Mouse (Mus musculus) embryonic facial prominence, embryonic 10.5 days (tissue): ENCODE results near the gene Zswim7. TPM values are rescaled to one million over a fixed set of nuclear protein-coding genes. Genes with fewer than 3 reads are reported as not detected.
"Not testable (repeated sequence)": the region's sequence is repeated elsewhere in the genome, so short reads cannot be mapped to it uniquely, and the experiment has no call there.

ENCODE experiments used
- DNase-seq: peaks from one replicate; pipeline ENCODE4 v3.0.0-alpha.2; 2017; ENCODE audit warnings: low spot score
- H3K27ac ChIP-seq: fragments of 300-500 bp; sonication (generic); replicated peaks from 2 replicates; pipeline ENCODE4 v1.5.1; 2016; ENCODE audit warnings: mild to moderate bottlenecking
- H3K27me3 ChIP-seq: fragments of 300-500 bp; sonication (generic); replicated peaks from 2 replicates; pipeline ENCODE4 v1.6.1; 2016; ENCODE audit warnings: low read depth, mild to moderate bottlenecking; ENCODE audit not compliant: poor library complexity, severe bottlenecking
- H3K36me3 ChIP-seq: fragments of 300-500 bp; sonication (generic); replicated peaks from 2 replicates; pipeline ENCODE4 v1.6.1; 2016; ENCODE audit warnings: mild to moderate bottlenecking, moderate library complexity
- H3K4me1 ChIP-seq: fragments of 300-500 bp; sonication (generic); 2 replicates; pipeline ENCODE4 v1.6.1; 2016
- H3K4me3 ChIP-seq: fragments of 300-500 bp; sonication (generic); 2 replicates; pipeline ENCODE4 v1.5.1; 2016; ENCODE audit warnings: mild to moderate bottlenecking, moderate library complexity
- H3K9me3 ChIP-seq: fragments of 300-500 bp; sonication (generic); 2 replicates; pipeline ENCODE4 v1.6.1; 2016; ENCODE audit warnings: mild to moderate bottlenecking
- whole genome bisulfite sequencing: fragments of 180-500 bp; shearing (Covaris S2); methylation state at CpG from one replicate; pipeline ENCODE4 v1.1.7; 2016; 5-methylcytosine and 5-hydroxymethylcytosine counted together
- polyA plus RNA-seq: library from polyadenylated mRNA; unstranded; fragments of >200 nt; fragmentation: Nextera tagmentation; extraction: Ambion mirVana; gene quantifications from 2 replicates; pipeline ENCODE4 v1.2.1, GENCODE M21; 2016

The Zswim7 gene
- polyA plus RNA-seq = 18.1 and 21.7 TPM in 2 replicates

DNA sequence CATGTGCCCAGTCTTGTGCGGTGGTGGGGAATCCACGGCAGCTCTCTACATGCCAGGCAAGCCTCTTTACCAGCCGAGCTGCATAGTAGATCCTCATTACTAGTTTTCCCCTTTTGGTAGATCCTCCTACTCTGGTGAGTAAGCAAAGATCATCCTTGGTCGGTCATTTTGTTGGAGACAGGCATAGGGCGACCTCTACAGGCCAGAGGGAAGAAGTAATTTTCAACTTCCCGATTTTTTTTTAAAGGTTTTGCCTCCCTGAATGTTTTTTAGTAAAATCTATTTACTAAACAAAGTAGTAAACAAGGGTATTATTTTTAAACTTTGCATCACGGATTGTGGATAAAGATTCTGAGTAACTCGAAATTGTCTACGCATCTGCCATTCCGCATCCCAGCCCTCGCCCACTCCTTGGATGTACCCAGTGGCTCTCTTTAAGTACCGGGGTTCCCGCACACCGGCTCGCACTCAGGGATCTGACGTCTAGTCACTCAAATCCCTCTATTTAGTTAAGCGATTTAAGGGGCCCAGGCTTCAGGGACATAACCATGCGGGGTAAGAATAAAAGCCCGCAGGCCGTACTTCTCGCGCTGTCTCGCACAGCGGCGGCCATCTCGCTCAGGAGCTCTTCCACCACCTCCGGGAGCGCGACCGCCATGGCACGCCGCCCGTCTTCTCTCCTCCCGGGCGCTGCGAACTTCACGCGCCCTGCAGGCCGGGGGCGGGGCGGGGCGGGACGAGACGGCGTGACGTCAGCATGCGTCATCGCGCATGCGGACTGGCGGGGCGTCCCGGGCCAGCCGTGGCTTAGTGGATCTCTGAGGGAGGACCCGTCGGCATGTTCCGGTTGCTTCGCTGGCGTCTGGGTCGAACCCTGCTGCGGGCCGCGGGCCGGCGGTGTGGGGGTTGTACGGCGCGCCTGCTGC lies at the start of gene Zswim7, which contains the start of gene Ttc19:
TSS of gene Zswim7 (minus strand) at position 701 of the 926 bp plus-strand sequence.
TSS of gene Ttc19 (plus strand) at position 799 of the 926 bp plus-strand sequence.
- no peaks in the 10 kb centered on the region for H3K27me3 ChIP-seq
- H3K4me1 ChIP-seq = peaks cover 17% of the 10 kb centered on the region
- H3K4me3 ChIP-seq = peak within 1 kb of the TSS; percentile 90
- under 1% methylated on average over 68 of the region's 68 CpGs for WGBS
- DNase-seq = peak; percentile 96
- peak within 1 kb of the TSS; percentile 89 for H3K27ac ChIP-seq
- H3K9me3 ChIP-seq = no peaks in the 10 kb centered on the region
- H3K36me3 ChIP-seq = peaks cover 33% of the 10 kb centered on the region

DNA sequence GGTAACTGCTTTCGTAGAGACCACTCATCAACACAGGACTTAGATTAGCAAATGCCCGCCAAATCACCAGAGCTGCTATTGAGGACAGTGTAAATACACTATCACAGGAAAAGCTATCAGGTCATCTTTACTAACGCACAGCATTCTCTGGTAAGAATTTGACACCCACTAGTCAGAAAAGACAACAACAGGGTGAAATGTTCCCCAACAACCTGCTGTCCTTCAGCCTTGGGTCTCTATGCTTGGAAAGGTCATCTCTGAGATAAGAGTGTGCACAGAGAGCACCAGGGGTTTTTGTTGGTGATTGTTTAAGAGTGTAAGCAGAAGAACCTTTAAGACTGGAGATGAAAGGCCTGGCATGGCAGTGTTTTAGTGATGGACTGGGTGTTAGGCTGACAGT lies 42.5 kb upstream of the Zswim7 start:
- WGBS = 94% methylated on average over 3 of the region's 3 CpGs
- Histone ChIP-seq H3K9me3 (no peaks in the 10 kb centered on the region), H3K27ac (no peak overlapping the region), H3K36me3 (peaks cover 100% of the 10 kb centered on the region), H3K4me3 (no peak overlapping the region), H3K27me3 (no peaks in the 10 kb centered on the region), H3K4me1 (no peaks in the 10 kb centered on the region)
- no peak for DNase-seq

DNA sequence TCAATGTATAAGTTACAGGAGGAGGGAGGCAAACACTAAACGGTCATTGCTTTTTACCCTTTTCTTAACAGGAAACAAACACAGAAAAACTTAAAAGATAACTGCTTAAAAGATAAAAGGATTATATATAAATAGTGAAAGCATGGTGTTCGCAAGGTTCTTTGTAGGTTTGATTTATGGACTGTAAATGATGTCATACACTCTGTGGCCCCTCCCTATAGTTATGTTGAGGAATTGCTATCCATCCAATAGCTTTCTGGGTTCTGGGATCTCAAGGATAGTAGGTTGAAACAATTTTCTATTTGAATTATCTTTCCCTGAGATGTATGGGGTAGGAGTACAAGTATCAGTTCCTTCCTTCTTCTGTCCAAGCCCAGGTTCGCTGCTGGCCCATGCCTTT lies 38.9 kb upstream of the Zswim7 start:
- no peak overlapping the region for H3K27ac ChIP-seq
- H3K9me3 ChIP-seq = no peaks in the 10 kb centered on the region
- H3K27me3 ChIP-seq = no peaks in the 10 kb centered on the region
- peaks cover 100% of the 10 kb centered on the region for H3K36me3 ChIP-seq
- H3K4me3 ChIP-seq = no peak overlapping the region
- DNase-seq = no peak
- 93% methylated on average over 3 of the region's 3 CpGs for WGBS
- H3K4me1 ChIP-seq = no peaks in the 10 kb centered on the region

DNA sequence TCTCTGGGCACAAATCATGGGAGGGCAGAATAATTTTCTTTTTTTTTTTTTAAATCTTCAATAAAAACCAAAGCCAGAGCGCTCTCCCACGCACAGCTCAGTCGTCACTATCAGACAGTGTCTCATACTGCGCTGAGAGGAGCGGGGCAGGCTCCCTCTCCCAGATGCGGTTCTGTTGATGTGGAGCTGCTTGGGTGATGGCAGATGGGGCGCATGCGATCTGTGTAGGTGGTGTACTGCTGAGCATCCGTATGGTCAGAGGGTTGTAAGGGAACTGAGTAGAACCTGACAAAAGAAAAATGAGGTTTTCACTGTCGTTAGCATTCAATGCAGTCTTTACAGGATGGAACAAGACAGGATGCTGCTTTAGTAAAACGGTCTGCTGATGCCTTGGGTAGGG lies 36.6 kb upstream of the Zswim7 start:
- H3K9me3 ChIP-seq = no peaks in the 10 kb centered on the region
- H3K27me3 ChIP-seq = no peaks in the 10 kb centered on the region
- 90% methylated on average over 11 of the region's 11 CpGs for WGBS
- H3K4me3 ChIP-seq = no peak overlapping the region
- no peaks in the 10 kb centered on the region for H3K4me1 ChIP-seq
- peaks cover 100% of the 10 kb centered on the region for H3K36me3 ChIP-seq
- no peak for DNase-seq
- H3K27ac ChIP-seq = no peak overlapping the region

DNA sequence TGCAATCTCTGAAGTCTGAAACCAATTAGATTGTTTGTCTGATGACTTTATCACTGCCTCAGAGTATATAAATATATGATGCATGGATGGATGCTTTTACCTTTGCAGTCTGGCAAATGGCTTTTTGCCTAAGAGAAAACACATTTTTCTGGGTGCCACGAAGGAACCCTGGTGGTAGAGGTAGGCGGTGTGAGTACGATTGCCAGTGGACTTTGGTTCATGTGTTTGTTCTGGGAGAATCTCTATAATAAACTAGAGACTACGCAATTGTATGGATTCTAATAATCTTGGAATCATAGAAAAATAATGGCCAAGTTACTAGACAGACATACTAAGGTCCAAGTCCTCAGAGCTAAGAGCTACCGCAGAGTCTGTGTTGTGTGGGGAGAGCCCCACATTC lies 33.8 kb upstream of the Zswim7 start:
- Histone ChIP-seq H3K27me3 (no peaks in the 10 kb centered on the region), H3K9me3 (no peaks in the 10 kb centered on the region), H3K4me1 (no peaks in the 10 kb centered on the region), H3K36me3 (peaks cover 96% of the 10 kb centered on the region), H3K27ac (no peak overlapping the region), H3K4me3 (no peak overlapping the region)
- DNase-seq = no peak
- WGBS = 96% methylated on average over 5 of the region's 5 CpGs

DNA sequence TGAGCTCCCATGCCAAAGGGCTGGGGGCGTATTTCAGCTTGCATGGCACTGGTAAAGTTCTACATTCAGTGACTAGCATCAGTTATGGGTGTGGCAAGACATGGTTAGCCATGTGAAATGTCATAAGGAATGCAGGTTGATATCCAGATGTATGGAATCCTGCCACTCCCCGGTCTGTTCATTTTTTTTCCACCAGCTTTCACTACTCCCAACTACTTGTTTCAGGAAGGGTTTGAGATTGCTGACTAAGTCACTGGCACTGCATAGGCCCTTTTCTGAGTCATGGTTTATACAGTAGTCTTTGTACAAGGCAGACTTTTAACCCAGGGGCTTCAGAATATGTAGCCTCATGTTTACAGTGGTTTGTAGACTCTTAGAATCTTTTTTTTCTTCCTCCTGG lies 28.1 kb upstream of the Zswim7 start:
- H3K27ac ChIP-seq = no peak overlapping the region
- no peak for DNase-seq
- H3K4me3 ChIP-seq = no peak overlapping the region
- WGBS = 90% methylated on average over 2 of the region's 2 CpGs
- H3K9me3 ChIP-seq = no peaks in the 10 kb centered on the region
- H3K36me3 ChIP-seq = peaks cover 85% of the 10 kb centered on the region
- no peaks in the 10 kb centered on the region for H3K4me1 ChIP-seq
- H3K27me3 ChIP-seq = no peaks in the 10 kb centered on the region

DNA sequence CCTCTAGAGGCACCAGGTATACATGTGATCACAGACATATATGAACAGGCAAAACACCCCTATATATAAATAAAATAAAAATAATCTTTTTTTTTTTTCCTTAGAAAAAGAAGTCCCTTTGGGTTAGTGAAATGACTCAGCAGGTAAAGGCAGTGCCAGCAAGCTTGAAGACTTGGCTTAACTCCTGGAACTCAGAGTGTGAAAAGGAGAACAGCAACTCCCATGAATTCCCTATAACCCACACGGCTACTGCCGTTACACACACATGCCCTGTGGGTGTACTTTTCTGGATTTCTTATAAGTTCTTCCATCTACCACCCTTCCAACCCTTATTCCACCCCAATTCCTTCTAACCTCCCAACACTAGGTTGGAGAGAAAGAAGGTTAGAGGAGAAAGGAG lies 24.7 kb upstream of the Zswim7 start:
- Histone ChIP-seq H3K9me3 (no peaks in the 10 kb centered on the region), H3K4me1 (no peaks in the 10 kb centered on the region), H3K27ac (no peak overlapping the region), H3K4me3 (no peak overlapping the region), H3K36me3 (peaks cover 53% of the 10 kb centered on the region), H3K27me3 (no peaks in the 10 kb centered on the region)
- WGBS = 100% methylated on average over 2 of the region's 2 CpGs
- DNase-seq = no peak

DNA sequence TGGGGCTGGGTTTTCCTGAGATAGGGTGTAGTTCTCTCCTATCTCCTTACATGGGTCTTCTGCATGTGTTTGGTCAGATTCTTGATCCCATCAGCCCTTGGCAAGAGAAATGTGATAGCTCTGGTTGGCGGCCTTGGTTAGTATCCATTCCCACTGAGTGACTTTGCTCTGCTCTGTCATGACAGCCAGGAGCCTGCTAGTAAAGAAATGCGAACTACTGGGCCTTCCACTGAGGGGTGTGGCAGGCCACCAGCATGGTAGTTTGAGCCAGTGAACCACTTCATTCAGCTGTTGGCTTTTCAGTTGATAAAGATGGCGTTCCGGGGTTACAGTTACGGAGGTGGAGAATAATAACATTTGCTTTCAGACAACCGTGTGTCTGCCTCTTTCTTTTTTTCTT lies 17.7 kb upstream of the Zswim7 start:
- Histone ChIP-seq H3K27me3 (no peaks in the 10 kb centered on the region), H3K27ac (no peak overlapping the region), H3K36me3 (peaks cover 36% of the 10 kb centered on the region), H3K9me3 (no peaks in the 10 kb centered on the region), H3K4me3 (no peak overlapping the region), H3K4me1 (no peaks in the 10 kb centered on the region)
- WGBS = 85% methylated on average over 6 of the region's 6 CpGs
- no peak for DNase-seq

DNA sequence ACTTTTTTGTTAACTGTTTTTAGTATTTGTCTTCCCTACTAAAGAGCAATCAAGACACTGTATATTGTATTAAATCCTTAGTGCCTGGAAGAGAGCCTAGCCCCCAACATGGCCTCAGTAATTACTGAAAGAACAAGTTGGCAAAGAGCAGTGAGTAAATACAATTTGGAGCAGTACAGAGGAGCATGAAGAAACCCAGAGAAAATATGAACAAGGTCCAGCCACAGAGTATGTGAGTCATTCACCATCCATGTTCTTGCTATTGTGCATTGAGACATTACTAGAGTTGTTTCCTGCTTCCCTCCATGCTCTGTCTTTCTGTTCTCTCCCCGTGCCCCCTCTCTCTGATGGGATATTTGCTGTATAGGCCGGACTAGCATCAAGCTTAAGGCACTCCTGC lies 12.9 kb upstream of the Zswim7 start:
- no peaks in the 10 kb centered on the region for H3K27me3 ChIP-seq
- 92% methylated on average over 2 of the region's 2 CpGs for WGBS
- H3K4me3 ChIP-seq = no peak overlapping the region
- no peak overlapping the region for H3K27ac ChIP-seq
- H3K4me1 ChIP-seq = no peaks in the 10 kb centered on the region
- peaks cover 55% of the 10 kb centered on the region for H3K36me3 ChIP-seq
- no peak for DNase-seq
- H3K9me3 ChIP-seq = no peaks in the 10 kb centered on the region

DNA sequence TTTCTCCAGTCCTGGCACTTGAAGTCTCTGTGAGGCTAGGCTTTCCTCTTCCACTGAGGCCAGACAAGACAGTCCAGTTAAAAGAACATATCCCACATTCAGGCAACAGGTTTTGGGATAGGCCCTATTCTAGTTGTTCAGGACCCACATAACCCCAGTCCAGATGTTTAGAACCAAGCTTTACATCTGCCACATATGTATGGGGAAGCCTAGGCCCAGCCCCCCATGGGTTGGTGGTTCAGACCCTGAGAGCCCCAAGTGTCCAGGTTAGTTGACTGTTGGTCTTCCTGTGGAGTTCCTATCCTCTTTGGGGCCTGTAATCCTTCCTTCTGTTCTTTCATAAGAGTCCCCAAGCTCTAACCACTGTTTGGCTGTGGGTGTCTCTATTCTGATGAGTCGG lies 6.5 kb upstream of the Zswim7 start:
- no peak for DNase-seq
- Histone ChIP-seq H3K4me3 (no peak overlapping the region), H3K9me3 (no peaks in the 10 kb centered on the region), H3K27ac (no peak overlapping the region), H3K27me3 (no peaks in the 10 kb centered on the region), H3K36me3 (peaks cover 77% of the 10 kb centered on the region), H3K4me1 (no peaks in the 10 kb centered on the region)
- WGBS = 95% methylated on average over 1 of the region's 1 CpGs

DNA sequence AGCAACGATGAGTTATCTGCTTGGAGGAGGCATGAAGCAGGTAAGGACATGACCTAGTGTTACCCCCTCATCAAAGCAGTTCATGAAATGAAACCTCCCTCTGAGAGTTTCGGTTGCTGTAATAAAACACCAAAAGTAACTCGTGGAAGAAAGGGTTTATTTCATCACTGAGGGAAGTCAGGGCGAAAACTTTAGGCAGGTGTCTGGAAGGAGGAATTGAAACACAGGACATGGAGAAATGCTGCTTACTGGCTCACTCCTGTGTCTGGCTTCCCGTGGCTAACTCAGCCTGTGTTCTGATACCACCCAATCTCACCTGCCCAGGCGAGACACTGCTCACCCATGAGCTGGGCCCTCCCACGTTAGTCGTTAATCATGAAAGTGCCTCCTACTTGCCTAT lies 3.8 kb upstream of the Zswim7 start:
- H3K27ac ChIP-seq = no peak overlapping the region
- no peak overlapping the region for H3K4me3 ChIP-seq
- 90% methylated on average over 8 of the region's 8 CpGs for WGBS
- no peaks in the 10 kb centered on the region for H3K27me3 ChIP-seq
- peaks cover 13% of the 10 kb centered on the region for H3K4me1 ChIP-seq
- DNase-seq = no peak
- peaks cover 67% of the 10 kb centered on the region for H3K36me3 ChIP-seq
- no peaks in the 10 kb centered on the region for H3K9me3 ChIP-seq

DNA sequence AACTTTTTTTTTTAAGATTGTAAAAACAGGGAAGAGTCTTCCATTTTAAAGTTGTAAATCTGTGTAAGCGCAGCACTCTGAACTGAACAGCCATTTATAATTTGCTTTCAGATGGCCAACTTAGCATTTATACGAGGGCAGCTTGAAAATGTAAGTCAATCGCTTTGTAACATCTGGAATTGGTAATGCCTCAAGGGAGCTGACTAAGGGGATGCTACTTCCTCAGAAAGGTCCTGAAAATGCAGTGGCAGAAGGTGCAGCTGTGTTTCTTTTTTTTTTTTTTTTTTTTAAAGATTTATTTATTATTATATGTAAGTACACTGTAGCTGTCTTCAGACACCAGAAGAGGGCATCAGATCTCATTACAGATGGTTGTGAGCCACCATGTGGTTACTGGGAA lies 2.8 kb upstream of the Zswim7 start:
- Histone ChIP-seq H3K4me1 (peaks cover 13% of the 10 kb centered on the region), H3K36me3 (peaks cover 60% of the 10 kb centered on the region)
- H3K4me3 ChIP-seq, H3K9me3 ChIP-seq, DNase-seq, H3K27ac ChIP-seq, H3K27me3 ChIP-seq: not testable (repeated sequence)
- 86% methylated on average over 3 of the region's 3 CpGs for WGBS

DNA sequence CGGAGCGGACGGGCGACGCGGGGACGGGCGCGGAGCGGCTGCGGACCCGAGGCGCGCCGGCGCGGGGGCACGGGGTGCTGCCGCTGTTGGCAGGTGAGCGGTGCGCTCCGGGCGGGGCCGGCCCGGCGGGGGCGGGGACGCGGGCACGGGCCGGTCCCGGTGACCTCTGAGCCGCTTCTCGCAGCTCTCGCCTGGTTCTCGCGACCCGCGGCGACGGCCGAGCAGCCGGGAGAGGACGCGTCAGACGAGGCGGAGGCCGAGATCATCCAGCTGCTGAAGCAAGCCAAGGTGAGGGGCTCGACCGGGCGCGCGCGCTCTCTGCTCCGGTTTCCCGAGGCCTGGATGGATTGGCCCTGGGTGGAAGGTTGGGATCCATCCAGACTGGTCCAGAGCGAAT lies 424 bp upstream of the Zswim7 start:
- Histone ChIP-seq H3K4me1 (peaks cover 17% of the 10 kb centered on the region), H3K27ac (peak overlapping the region; percentile 89), H3K9me3 (no peaks in the 10 kb centered on the region), H3K36me3 (peaks cover 39% of the 10 kb centered on the region), H3K27me3 (no peaks in the 10 kb centered on the region), H3K4me3 (peak overlapping the region; percentile 90)
- no peak for DNase-seq
- WGBS = 1% methylated on average over 57 of the region's 57 CpGs
